Mouse (Mus musculus): ENCODE measurements at regions not wholly inside any gene's neighbourhood (a gene's known extent, or its start where the extent isn't known, plus 50 kb on each side); places are given as distances from the start of the nearest gene placed in this dataset.
"Not testable (repeated sequence)": the region's sequence is repeated elsewhere in the genome, so short reads cannot be mapped to it uniquely, and the experiment has no call there.

GRCm38 (mm10) chr4:66691598-66692220 is 135.7 kb upstream of the Tlr4 start:
- no peak for DNase-seq (ENCODE audit: low spot score)

DNA sequence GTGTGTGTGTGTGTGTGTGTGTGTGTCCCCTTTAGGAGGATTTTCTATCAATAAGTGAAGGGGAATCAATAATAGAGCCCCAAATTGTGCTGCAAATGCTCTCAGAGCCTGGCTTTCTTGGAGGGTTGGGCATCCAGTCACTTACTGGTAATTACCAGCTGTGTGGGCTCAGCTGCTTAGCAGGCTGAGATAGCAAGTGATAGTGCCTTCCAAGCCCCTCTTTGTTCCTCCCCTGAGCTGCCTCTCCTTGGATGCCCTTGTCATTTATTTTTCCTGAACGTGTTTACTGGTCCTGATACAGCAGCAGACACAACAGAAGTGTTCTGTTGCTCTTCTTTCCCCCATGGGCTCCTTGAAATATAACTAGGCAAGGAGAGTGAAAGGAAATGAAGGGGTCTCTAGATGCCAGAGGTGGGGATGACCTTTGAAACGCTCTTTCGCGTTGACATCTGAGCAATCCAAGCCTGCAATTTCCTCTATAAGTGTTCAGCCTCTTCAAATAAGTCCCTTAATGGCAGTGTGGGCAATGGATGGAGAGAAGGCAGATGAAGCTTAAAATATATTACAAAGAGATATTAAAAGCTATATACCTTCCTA is 133.3 kb upstream of the Tlr4 start:
- no peak for DNase-seq (ENCODE audit: low spot score)

GRCm38 (mm10) chr4:66715821-66716760 is 111.3 kb upstream of the Tlr4 start:
- DNase-seq (ENCODE audit: low spot score) = no peak

DNA sequence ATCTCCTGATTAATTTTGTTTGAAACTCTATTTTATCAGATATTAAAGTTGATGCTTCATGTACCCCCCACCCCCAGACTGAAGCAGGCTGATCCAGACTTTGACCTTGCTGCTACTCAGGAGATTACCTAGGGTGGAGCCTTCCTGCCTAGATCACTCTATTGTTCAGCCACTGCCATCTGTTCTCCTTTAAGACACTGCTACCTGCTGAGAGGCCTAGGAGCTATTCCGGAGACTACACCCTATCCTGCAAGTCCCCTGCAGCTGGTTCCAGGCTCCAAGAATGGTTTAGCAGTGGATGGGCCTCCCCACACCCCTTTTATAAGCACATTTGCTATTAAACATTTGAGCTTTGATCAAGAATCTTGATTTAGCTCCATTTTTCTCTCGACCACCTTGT is 90.0 kb upstream of the Tlr4 start:
- no peak for DNase-seq (ENCODE audit: low spot score)

DNA sequence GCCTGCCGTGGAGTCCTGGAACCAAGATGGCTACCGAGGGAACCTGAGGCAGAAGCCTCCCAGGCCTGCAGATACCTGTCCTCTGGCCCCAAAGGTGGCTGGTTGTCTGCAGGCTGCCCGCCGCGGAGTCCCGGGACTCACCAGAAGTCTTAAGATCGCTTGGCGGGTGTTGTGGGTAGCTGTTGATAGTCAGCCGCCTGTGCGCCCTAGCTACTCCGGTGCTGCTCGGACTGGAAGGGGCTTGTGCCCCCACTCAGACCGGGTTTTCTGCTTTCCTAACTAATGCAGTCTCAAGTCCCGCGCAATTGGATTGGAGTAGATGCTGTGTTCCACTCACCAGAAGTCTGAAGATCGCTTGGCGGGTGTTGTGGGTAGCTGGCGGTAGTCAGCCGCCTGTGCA is 84.0 kb upstream of the Tlr4 start:
- not testable (repeated sequence) for DNase-seq (ENCODE audit: low spot score)

DNA sequence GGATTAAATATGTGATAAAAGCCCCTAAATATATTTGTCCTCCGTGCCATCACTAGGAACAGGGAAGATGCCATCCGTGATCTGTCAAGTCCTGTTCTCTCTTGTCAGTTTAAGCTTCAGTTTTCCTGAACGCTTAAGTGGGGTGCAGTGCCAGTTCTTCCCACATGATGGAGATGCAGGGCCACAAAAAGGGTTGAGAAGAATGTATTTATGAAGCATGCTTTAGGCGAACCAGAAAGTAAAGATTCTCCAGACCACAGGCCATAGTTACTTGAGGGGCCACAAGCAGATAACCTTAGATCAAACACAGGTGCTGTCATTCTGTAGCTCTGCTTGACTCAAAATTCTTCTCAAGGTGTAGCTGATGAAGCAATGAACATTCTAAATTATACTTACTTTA is 58.6 kb upstream of the Tlr4 start:
- DNase-seq (ENCODE audit: low spot score) = peak; percentile 38
